Mouse (Mus musculus): ENCODE results near the gene Fam25c. TPM values are rescaled to one million over a fixed set of nuclear protein-coding genes. Genes with fewer than 3 reads are reported as not detected.
"Not testable (repeated sequence)": the region's sequence is repeated elsewhere in the genome, so short reads cannot be mapped to it uniquely, and the experiment has no call there.

The Fam25c gene
- total RNA-seq, 2 experiments from 2014 or later = not detected

DNA sequence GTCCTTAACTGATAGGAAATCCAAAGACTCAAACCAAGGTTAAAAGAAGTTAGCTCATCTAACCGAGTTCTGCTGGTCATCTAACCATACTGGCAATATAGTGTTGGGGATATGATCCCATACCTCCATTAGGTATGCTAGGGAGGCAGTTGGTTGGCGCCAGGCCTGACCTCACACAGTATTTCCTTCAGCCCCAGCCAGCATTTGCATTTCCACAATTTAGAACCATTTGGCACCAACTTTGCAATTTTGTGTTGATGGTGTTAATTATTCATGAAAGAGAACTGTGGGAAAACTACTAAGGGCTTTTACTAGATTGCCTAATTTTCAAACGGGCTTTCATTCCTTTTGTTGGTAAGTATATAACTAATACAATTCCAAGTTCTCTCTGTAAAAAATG is 23.3 kb downstream of the Fam25c start:
- peak in 1 of 2 experiments; percentile 61 for DNase-seq (ENCODE audit: low spot score in 2 of 2)

DNA sequence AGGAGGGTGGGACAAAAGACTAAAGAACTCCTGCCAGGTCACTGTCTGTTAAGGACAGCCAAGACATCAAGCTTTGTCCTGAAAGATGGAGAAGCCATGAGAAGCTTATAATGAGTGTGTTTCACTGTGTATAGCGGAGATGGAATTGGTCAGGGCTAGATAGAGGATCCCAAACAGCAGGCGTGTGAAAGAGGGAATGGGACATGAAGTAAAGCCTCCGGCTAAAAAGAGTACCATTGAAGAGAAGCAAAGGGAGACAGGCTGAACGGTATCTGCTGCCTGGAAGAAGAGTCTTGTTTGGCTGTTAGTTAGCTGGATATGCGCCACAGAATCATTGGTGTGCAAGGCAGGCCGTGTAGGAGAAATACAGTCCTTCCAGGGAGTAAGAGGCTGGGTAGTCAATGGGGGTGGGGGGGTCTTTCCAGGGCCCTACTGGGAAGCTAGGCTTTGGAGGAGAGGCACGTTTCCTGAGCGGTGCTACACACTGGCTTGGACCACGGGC is 24.5 kb downstream of the Fam25c start:
- no peak for DNase-seq (ENCODE audit: low spot score in 2 of 2)

DNA sequence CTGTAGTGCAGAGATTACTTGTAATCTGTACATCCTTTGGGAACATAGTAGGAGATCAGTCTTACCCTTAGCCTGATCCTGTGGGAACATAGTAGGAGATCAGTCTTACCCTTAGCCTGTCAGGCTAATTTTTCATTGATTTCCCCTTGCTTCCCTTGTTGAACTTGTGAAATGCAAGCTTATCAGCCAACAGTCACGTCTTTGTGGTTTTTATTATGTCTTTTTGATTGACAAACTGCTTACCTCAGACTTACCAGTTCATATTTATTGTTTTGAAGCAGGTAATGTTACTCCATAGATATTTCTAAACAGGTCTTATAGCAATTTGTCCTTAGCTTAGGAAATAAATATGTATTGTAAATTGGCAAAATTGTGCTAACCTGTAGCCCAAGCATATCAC is 27.6 kb downstream of the Fam25c start:
- DNase-seq (ENCODE audit: low spot score in 2 of 2) = no peak

DNA sequence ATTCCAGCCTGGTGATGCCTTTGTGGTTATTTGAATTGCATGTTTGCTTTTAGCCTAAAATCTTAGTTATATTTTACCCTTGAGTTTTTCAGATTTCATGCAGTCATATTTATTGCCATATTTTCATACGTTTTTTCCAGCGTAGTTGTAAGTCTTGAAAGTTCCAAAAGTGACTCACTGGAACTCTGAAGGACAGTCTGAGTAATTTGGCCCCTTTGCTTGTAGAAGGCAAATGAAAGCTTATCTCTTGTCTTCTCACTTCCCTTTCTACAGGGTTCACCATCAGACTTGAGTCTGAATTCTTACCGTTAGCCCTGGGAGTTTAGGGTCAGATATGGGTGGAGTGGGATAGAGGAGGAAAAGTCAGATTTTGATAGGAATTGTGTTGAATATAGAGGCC is 28.6 kb downstream of the Fam25c start:
- DNase-seq (ENCODE audit: low spot score in 2 of 2) = no peak

DNA sequence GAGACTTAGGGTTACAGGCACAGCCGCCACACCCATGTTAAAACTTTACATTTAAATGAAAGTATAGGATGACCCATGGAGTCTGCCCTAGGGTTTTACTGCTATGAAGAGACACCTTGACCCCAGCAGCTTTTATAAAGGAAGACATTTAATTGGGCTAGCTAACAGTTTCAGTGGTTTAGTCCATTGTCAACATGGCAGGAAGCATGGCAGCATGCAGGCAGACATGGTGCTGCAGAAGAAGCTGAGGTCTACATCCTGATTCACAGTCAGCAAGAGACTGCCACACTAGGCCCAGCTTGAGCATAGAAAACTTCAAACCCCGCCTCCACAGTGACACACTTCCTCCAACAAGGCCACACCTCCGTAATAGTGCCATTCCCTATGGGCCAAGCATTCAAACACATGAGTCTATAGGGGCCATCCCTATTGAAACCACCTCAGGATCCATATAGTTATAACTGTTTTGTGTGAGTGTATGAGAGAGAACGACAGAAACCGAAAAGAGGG is 31.6 kb downstream of the Fam25c start:
- no peak for DNase-seq (ENCODE audit: low spot score in 2 of 2)

DNA sequence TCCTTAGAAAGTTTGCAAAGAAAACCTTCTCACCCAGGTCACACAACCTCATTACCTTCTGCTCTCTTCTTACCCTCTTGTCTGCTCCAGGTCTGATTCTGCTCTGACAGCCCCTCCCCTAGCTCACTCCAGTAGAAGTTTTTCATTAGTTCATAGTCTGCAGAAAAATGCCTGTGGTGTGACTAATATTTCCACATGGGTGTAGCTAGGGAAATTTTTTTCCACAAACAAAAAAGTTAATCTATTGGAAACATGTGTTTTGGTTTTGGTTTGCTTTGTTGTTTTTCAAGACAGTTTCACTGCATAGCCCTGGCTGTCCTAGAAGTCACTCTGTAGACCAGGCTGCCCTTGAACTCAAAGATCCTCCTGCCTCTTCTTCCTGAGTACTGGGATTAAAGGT is 37.1 kb downstream of the Fam25c start:
- DNase-seq (ENCODE audit: low spot score in 2 of 2) = no peak

DNA sequence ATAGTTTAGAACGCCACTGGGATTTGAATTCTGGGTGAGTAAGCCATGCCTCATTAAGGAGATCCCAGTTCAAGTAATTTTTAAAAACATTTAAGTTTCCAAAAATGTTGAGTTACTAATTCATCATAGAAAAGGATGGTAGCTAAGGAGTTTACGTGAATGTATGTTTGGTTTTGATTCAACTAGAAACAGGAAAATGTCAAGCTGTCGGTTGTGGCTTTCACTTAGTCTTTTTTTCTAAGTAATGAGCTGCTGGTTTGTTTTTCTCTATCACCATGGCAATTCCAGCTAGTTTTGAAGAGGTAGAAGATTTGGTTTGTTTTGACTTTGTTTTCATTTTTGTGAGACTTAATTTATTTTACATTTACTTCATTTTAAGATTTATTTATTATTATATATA is 37.8 kb downstream of the Fam25c start:
- DNase-seq (ENCODE audit: low spot score in 2 of 2) = no peak

DNA sequence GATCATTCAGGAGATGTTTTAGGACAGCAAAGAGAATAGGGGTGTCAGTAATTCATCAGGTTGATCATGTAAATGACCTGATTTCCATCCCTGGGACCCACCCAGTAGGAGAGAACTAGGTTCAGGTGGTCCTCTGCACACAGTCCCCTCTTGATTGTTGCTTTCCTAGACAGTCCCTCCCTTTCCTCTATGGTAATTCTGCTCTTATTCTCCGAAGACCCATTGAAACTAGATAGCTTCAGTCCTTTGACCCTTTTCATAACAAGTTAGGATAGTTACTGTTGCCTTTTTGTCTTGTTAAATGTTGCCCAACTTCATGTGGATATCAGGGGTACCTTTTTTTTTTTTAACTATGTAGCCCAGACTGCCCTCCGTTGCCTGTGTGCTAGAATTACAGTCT is 38.9 kb downstream of the Fam25c start:
- DNase-seq (ENCODE audit: low spot score in 2 of 2) = no peak

DNA sequence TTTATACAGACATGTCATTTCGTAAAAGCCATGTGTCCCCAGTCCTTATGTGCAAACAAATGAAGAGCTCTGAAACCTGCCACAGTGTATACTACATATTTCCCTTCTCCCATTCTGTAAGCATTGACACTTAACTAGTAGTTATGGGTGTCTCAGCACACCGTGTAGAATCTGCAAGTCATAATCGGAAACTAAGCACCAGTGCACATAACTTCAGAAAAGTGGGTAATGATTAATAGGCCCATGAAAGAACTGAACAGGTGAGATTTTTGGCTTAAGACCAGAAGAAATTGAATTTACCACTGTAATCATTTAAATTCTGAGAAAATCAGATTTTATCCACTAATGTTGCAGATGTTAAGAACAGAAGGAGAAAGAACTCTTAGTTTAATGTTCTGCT is 40.4 kb downstream of the Fam25c start:
- DNase-seq (ENCODE audit: low spot score in 2 of 2) = no peak

DNA sequence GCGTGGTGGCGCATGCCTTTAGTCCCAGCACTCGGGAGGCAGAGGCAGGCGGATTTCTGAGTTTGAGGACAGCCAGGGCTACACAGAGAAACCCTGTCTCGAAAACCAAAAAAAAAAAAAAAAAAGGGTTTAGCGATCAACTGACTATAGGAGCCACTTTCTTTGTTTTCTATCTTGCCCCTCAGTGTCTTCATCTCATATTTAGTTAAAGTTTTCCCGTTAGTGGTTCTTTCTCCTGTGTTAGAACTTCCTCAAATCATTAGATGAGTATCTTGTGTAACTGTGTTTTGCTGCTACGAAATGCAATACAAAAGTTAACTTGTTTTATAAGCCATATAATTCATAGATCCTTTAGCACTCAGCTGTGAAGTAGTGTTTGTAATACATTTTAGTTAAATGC is 40.9 kb downstream of the Fam25c start:
- not testable (repeated sequence) for DNase-seq (ENCODE audit: low spot score in 2 of 2)

DNA sequence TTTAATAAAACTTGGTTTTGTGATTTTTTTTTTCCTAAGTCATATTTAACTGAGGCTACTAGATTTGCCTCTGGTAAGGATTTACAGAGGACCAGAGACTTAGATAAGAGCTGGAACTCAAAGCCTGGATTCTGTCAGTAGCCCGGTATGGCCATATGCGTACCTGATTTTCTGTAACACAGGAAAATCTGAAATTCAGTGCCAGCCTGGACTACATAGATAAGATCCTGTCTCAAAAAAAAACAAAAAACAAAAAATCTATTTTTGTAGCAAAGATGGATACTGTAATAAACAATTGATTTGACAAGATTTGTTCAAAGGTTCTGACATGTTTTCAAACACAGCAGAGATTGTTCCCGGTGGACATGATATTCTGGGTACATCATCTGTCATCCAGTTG is 41.6 kb downstream of the Fam25c start:
- no peak for DNase-seq (ENCODE audit: low spot score in 2 of 2)

DNA sequence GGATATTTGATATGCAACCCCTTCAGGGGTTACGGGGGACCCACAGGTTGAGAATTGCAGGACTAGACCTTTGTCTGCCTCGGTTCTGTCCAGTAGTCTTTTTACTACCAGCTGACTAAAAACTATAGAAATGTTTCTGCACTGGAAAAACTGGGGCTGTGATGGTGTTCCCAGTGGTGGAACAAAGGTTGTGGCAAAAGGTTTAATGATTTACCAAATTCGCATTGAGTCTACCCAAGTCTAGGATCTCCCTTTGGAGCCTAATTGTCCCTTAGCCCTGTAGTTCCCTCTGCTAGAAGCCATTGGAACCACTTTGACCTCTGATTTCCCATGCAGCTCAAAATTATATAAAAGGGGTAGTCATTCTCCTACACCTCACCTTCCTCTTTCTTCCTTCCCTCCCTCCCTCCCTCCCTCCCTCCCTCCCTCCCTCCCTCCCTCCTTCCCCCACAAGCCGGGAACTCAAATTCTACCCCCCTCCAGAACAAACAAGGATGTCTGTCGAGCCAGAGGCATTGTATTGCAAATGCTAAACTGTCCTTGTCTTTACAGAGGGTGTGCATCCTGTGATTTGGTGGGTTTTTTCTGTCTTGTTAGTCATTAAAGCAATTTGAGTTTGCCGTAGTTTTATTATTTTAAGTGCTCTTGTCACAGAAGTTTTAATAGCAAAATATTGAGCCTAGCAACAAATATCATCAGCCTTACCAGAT is 42.7 kb downstream of the Fam25c start:
- DNase-seq (ENCODE audit: low spot score in 2 of 2) = no peak

DNA sequence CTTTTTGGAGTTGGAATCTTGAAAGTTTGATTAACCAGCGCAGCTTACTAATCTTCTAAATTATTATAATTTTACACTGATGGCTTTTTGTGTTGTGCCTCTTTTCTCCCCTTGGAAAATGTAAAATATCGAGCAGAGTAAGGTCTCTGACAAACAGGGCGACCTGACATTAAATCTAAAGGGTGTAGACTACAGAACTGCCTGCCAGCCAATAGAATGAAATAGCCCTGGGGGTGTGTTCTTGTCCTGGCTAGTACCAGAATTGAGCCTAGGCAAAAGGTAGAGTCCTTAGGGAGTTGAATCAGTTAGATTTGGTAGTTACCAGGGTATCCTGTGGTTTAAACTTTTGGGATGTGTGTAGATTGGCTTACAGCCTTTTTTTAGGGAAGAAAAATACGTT is 43.5 kb downstream of the Fam25c start:
- DNase-seq (ENCODE audit: low spot score in 2 of 2) = no peak

DNA sequence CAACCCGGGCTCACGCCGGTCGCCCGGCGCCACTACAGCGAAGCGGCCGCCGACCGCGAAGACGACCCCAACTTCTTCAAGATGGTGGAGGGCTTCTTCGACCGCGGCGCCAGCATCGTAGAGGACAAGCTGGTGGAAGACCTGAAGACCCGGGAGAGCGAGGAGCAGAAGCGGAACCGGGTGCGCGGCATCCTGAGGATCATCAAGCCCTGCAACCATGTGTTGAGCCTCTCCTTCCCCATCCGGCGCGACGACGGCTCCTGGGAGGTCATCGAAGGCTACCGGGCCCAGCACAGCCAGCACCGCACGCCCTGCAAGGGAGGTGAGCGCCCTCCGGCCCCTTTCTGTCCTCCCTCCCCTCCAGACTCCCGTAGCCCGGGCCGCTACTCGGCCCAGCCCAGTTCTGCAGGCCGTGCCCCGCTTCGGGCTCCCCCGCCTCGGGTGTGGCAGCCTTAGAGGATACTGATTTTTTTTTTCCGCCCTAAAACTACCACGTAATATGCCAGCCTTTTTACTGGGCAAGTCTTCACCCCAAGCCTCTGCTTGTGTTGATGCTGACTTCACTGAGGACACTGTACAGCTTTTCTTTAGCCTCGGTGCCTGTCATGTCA is 44.1 kb downstream of the Fam25c start:
- DNase-seq (ENCODE audit: low spot score in 2 of 2) = peak in 1 of 2 experiments; percentile 50

DNA sequence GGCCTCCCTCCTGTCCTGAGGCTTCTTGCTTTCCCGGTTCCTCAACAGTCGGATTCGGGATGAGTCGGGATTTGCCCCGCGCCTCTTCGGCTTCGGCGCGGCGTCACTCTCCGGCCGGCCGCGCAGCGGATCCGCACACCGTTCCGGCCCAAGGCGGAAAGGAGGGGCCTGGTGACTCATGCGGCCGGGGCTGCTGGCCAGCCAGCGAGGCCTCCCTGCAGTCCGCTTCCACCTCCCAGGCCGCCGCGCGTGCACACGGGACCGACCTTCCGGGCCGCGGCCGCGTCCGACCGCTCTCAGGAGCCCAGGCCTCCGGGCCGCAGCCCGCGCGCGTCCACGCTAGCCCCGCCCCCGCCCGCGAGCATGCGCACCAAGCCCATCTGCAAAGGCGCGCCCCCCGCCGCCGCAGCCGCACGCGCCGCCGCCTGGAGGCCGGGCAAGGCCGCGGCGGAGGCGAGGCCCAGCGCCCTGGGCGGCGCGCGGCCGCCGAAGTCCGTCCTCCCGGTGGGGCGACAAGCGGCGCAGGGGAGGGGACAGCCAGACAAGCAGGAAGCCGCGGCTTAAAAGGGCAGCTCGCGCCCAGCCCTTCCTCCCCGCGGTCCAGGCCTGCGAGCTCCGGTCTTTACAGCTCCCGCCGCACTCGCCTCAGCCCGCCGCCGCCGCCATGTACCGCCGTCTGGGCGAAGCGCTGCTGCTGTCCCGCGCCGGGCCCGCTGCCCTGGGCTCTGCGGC is 44.8 kb downstream of the Fam25c start, which contains the start of the genes Shld2 and Glud1:
Gene Shld2 (minus strand): TSS at position 260 of the 732 bp plus-strand sequence.
Gene Glud1 (plus strand): TSS at position 494 of the 732 bp plus-strand sequence.
- DNase-seq (ENCODE audit: low spot score in 2 of 2) = peak; percentile 89 to 95

DNA sequence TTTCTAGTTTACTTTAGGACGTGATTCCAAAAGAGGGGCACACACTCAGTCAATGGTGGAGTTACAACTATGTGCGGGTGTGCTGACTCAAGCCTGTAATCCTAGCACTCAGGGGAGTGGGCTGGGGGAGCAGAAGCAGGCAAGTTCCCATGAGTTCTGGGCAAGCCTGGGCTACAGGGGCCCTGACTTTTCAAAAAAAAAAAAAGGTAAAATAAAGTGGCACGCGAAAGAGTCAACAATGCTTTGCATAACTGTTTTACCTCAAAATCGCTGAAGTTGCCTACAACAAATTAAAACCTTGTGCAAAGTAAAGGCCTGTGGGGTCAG is 45.4 kb downstream of the Fam25c start:
- DNase-seq (ENCODE audit: low spot score in 2 of 2) = no peak

DNA sequence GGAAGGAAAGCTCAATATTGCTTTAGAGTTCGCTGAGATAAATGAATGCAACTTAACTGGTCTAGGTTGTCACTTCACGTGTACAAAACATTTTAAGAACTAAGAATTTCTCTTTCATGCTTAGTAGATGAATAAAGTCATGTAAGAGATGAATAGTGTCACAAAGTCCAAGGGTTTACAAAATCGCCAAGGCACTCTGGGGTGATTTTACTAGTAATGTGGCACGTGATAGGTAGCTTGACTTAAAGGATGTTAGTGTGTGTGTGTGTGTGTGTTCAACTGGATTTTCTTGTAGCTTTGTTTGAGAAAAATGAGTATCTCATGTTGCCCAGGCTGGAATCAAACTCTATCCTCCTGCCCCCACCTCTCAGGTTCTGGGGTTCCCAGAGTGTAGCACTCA is 46.0 kb downstream of the Fam25c start:
- no peak for DNase-seq (ENCODE audit: low spot score in 2 of 2)

DNA sequence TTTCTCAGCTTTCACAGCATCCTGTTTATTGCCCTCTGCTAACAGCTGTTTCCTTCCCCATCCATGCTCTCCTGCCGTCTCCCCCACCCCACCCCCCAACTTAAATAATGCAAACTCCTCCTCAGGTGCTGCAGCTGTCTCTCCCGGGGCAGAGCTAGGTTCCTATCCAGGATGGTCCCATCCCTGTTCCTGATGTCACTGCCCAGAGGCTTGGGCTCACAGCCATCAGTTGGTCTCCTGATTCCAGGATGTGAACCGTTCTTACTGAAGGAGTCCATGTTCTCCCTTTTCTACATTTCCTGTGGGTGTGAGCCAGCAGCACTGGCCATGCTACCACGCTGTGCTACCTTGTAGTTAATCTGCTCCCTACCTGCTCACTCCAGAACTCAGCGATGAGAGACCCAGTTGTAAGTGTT is 52.0 kb downstream of the Fam25c start:
- no peak for DNase-seq (ENCODE audit: low spot score in 2 of 2)

DNA sequence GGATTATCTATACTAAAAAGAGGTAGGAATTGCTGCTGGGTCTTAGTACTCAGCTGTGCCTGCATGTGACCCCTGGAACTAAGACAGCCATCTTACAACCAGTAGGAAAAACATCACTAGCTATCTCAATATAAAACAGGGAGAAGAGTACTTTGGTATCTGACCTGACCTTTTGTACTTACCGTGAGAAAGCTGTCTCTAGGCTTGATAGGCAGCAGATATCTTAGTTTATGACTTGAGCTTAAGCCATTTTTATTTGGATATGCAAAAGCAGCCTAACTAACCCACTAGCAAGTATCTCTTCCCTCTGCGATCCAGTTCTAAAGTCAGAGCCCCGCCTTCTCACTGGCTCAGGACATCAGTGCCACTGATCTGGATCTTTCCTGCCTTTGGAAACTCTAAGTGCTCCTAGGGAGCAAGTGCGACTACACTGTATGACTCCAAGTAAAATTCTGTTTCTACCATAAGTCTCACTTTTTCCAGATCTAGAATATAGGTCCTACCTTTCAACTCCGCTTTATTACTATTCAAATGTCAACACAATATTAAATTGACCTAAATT is 52.5 kb downstream of the Fam25c start:
- DNase-seq (ENCODE audit: low spot score in 2 of 2) = no peak
